Mouse (Mus musculus): ENCODE measurements around the gene Smim14. TPM values are rescaled to one million over a fixed set of nuclear protein-coding genes. Genes with fewer than 3 reads are reported as not detected.

Gene Smim14
- polyA plus RNA-seq, 1 experiment from 2014 or later, result 250 TPM

GRCm38 (mm10) chr5:65422803-65423202 lies 114.2 kb downstream of the Smim14 start:
- peak overlapping the region; percentile 21; the same call in 1 of the 2 replicates for H3K27ac ChIP-seq (ENCODE audit: low read depth, low read length)
- H3K27me3 ChIP-seq (replicated peaks; ENCODE audit: control insufficient read depth, insufficient read depth, low read length), result no peaks in the 10 kb centered on the region
- peaks cover 45% of the 10 kb centered on the region for H3K36me3 ChIP-seq (ENCODE audit: control insufficient read depth, insufficient read depth)
- H3K9me3 ChIP-seq (ENCODE audit: control insufficient read depth), result no peaks in the 10 kb centered on the region
- H3K9ac ChIP-seq (ENCODE audit: low read depth, low read length), result no peak overlapping the region
- no peak for TF ChIP-seq CTCF (IDR thresholded peaks at IDR 0.05; ENCODE audit: low read depth)
- no peak overlapping the region for H3K4me3 ChIP-seq (ENCODE audit: low read depth, low read length)
- 90% methylated on average over 8 of the region's 8 CpGs for WGBS
- no peaks in the 10 kb centered on the region for H3K4me1 ChIP-seq (replicated peaks; ENCODE audit: control insufficient read depth, insufficient read depth, low read length)
- no peak overlapping the region for H3K4me2 ChIP-seq (replicated peaks; ENCODE audit: low read depth)
- no peak for ATAC-seq

GRCm38 (mm10) chr5:65420822-65421221 lies 116.2 kb downstream of the Smim14 start:
- ATAC-seq, result peak; percentile 74
- TF ChIP-seq CTCF (IDR thresholded peaks at IDR 0.05; ENCODE audit: low read depth), result no peak

GRCm38 (mm10) chr5:65419136-65419535 lies 117.8 kb downstream of the Smim14 start:
- Histone ChIP-seq H3K4me1 (replicated peaks; ENCODE audit: control insufficient read depth, insufficient read depth, low read length) (no peaks in the 10 kb centered on the region), H3K36me3 (ENCODE audit: control insufficient read depth, insufficient read depth) (peaks cover 59% of the 10 kb centered on the region), H3K27me3 (replicated peaks; ENCODE audit: control insufficient read depth, insufficient read depth, low read length) (no peaks in the 10 kb centered on the region), H3K9ac (ENCODE audit: low read depth, low read length) (no peak overlapping the region), H3K27ac (ENCODE audit: low read depth, low read length) (no peak overlapping the region), H3K4me2 (replicated peaks; ENCODE audit: low read depth) (no peak overlapping the region), H3K4me3 (ENCODE audit: low read depth, low read length) (no peak overlapping the region), H3K9me3 (ENCODE audit: control insufficient read depth) (no peaks in the 10 kb centered on the region)
- ATAC-seq, result no peak
- TF ChIP-seq CTCF (IDR thresholded peaks at IDR 0.05; ENCODE audit: low read depth), result no peak
- 91% methylated on average over 10 of the region's 10 CpGs for WGBS

More at GRCm38 (mm10) chr5:65420822-65421221, 116.2 kb downstream of the Smim14 start:
- Histone ChIP-seq H3K4me1 (replicated peaks; ENCODE audit: control insufficient read depth, insufficient read depth, low read length) (no peaks in the 10 kb centered on the region), H3K27ac (ENCODE audit: low read depth, low read length) (peak overlapping the region; percentile 67), H3K36me3 (ENCODE audit: control insufficient read depth, insufficient read depth) (peaks cover 61% of the 10 kb centered on the region), H3K9me3 (ENCODE audit: control insufficient read depth) (no peaks in the 10 kb centered on the region), H3K27me3 (replicated peaks; ENCODE audit: control insufficient read depth, insufficient read depth, low read length) (no peaks in the 10 kb centered on the region), H3K4me3 (ENCODE audit: low read depth, low read length) (no peak overlapping the region), H3K9ac (ENCODE audit: low read depth, low read length) (no peak overlapping the region), H3K4me2 (replicated peaks; ENCODE audit: low read depth) (no peak overlapping the region)
- 36% methylated on average over 6 of the region's 6 CpGs for WGBS

GRCm38 (mm10) chr5:65415653-65416458 lies 121.1 kb downstream of the Smim14 start:
- peak; percentile 31; the same call in 1 of the 2 replicates for ATAC-seq
- peaks cover 48% of the 10 kb centered on the region for H3K36me3 ChIP-seq (ENCODE audit: control insufficient read depth, insufficient read depth)
- no peak overlapping the region for H3K9ac ChIP-seq (ENCODE audit: low read depth, low read length)
- no peaks in the 10 kb centered on the region for H3K4me1 ChIP-seq (replicated peaks; ENCODE audit: control insufficient read depth, insufficient read depth, low read length)
- peak overlapping the region; percentile 36 for H3K27ac ChIP-seq (ENCODE audit: low read depth, low read length)
- no peak overlapping the region for H3K4me2 ChIP-seq (replicated peaks; ENCODE audit: low read depth)
- H3K9me3 ChIP-seq (ENCODE audit: control insufficient read depth), result no peaks in the 10 kb centered on the region
- peak; percentile 35; the same call in 1 of the 2 replicates for TF ChIP-seq CTCF (IDR thresholded peaks at IDR 0.05; ENCODE audit: low read depth)
- 38% methylated on average over 26 of the region's 26 CpGs for WGBS
- no peak overlapping the region for H3K4me3 ChIP-seq (ENCODE audit: low read depth, low read length)
- H3K27me3 ChIP-seq (replicated peaks; ENCODE audit: control insufficient read depth, insufficient read depth, low read length), result no peaks in the 10 kb centered on the region

- H3K4me1 ChIP-seq (replicated peaks; ENCODE audit: control insufficient read depth, insufficient read depth, low read length), result no peaks in the 10 kb centered on the region
- H3K27ac ChIP-seq (ENCODE audit: low read depth, low read length), result no peak overlapping the region
- H3K4me3 ChIP-seq (ENCODE audit: low read depth, low read length), result no peak overlapping the region
- no peak overlapping the region for H3K9ac ChIP-seq (ENCODE audit: low read depth, low read length)
- no peak for ATAC-seq
- H3K4me2 ChIP-seq (replicated peaks; ENCODE audit: low read depth), result no peak overlapping the region
- TF ChIP-seq CTCF (IDR thresholded peaks at IDR 0.05; ENCODE audit: low read depth), result no peak
- no peaks in the 10 kb centered on the region for H3K9me3 ChIP-seq (ENCODE audit: control insufficient read depth)
- H3K27me3 ChIP-seq (replicated peaks; ENCODE audit: control insufficient read depth, insufficient read depth, low read length), result no peaks in the 10 kb centered on the region
- peaks cover 35% of the 10 kb centered on the region for H3K36me3 ChIP-seq (ENCODE audit: control insufficient read depth, insufficient read depth)
- 84% methylated on average over 12 of the region's 12 CpGs for WGBS
Observed at GRCm38 (mm10) chr5:65407989-65408388, 129.0 kb downstream of the Smim14 start.

- H3K9me3 ChIP-seq (ENCODE audit: control insufficient read depth), result no peaks in the 10 kb centered on the region
- H3K4me1 ChIP-seq (replicated peaks; ENCODE audit: control insufficient read depth, insufficient read depth, low read length), result no peaks in the 10 kb centered on the region
- ATAC-seq, result peak; percentile 72
Observed at GRCm38 (mm10) chr5:65401251-65401994, 135.6 kb downstream of the Smim14 start.

More at GRCm38 (mm10) chr5:65401251-65401994, 135.6 kb downstream of the Smim14 start:
- Histone ChIP-seq H3K4me3 (ENCODE audit: low read depth, low read length) (no peak overlapping the region), H3K27ac (ENCODE audit: low read depth, low read length) (no peak overlapping the region), H3K27me3 (replicated peaks; ENCODE audit: control insufficient read depth, insufficient read depth, low read length) (no peaks in the 10 kb centered on the region), H3K36me3 (ENCODE audit: control insufficient read depth, insufficient read depth) (peaks cover 71% of the 10 kb centered on the region), H3K4me2 (replicated peaks; ENCODE audit: low read depth) (no peak overlapping the region), H3K9ac (ENCODE audit: low read depth, low read length) (no peak overlapping the region)
- WGBS, result 31% methylated on average over 2 of the region's 2 CpGs
- TF ChIP-seq CTCF (IDR thresholded peaks at IDR 0.05; ENCODE audit: low read depth), result peak; percentile 98

Other genes starting within 250 kb of the Smim14 start
- gene Rfc1, start 201.5 kb downstream of the Smim14 start, polyA plus RNA-seq (2015; fragmentation: Nextera tagmentation; extraction: Ambion mirVana), result 28.9 and 32.5 TPM in 2 replicates
- 2.6 and 3.8 TPM in 2 replicates for gene Klb, start 188.9 kb downstream of the Smim14 start, polyA plus RNA-seq (2015; fragmentation: Nextera tagmentation; extraction: Ambion mirVana)
- 650 and 657 TPM in 2 replicates for gene Rpl9, start 145.7 kb downstream of the Smim14 start, polyA plus RNA-seq (2015; fragmentation: Nextera tagmentation; extraction: Ambion mirVana)
- gene Lias, start 145.7 kb downstream of the Smim14 start, polyA plus RNA-seq (2015; fragmentation: Nextera tagmentation; extraction: Ambion mirVana), result 40.6 and 41.9 TPM in 2 replicates
- gene Ugdh, start 101.2 kb downstream of the Smim14 start, polyA plus RNA-seq (2015; fragmentation: Nextera tagmentation; extraction: Ambion mirVana), result 298 and 303 TPM in 2 replicates
- not detected in 2 replicates for gene Gm43552, start 44.4 kb downstream of the Smim14 start, polyA plus RNA-seq (2015; fragmentation: Nextera tagmentation; extraction: Ambion mirVana)
- 102 and 111 TPM in 2 replicates for gene Ube2k, start within 50 bp of the Smim14 start, polyA plus RNA-seq (2015; fragmentation: Nextera tagmentation; extraction: Ambion mirVana)
- 21.1 and 26.3 TPM in 2 replicates for gene Pds5a, start 161.1 kb upstream of the Smim14 start, polyA plus RNA-seq (2015; fragmentation: Nextera tagmentation; extraction: Ambion mirVana)
- 12.1 and 13.3 TPM in 2 replicates for gene N4bp2, start 226.3 kb upstream of the Smim14 start, polyA plus RNA-seq (2015; fragmentation: Nextera tagmentation; extraction: Ambion mirVana)